Mouse (Mus musculus) right cerebral cortex, adult 2 months (tissue): ENCODE measurements around the gene Focad.

Source experiments
- DNase-seq, 2 experiments: peaks; one replicate each; pipeline ENCODE4 v3.0.0; 2021 to 2022; ENCODE audit warnings: low spot score in 2 of 2

Focad gene

DNA sequence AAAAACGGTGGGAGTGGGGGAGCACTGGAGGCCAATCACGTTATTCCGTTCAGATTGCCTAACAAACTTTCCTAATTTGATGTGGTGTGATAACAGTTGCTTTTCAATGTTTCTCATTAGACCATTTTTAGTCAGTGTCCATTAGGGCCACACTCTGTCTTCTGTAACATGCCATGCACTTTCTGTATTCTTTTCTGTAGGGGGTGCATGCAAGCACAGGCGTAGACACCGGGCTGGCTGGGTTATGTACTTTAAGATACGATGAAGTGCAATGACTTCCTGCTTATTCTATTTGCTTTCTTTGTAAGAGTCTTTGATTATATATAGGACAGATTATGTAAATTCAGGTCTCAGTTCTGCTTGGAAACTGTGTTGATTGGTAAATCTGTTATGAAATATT lies 116.2 kb downstream of the Focad start:
- no peak for DNase-seq

- DNase-seq, result peak in 1 of 2 experiments; percentile 37
These were observed 116.9 kb downstream of the Focad start for GRCm38 (mm10) chr4:88211200-88211885.

DNA sequence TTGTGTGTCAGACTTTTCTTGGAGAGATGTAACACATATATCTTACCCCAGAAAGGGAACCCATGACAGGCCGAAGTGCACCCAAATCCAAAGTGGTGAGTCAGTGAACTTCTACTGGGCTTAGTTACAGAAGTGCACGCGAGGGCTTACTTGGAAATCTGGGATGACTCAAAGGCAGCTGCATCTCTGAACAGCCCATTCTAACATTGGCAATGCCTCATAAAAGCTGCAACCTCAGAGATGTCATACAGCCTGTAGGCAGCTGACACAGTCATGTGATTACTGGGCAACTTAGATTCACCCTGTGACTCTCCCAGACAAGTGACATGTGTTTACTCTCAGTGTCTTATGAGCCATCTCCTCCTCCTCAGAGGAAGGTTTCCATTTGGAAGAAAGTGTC lies 119.5 kb downstream of the Focad start:
- no peak for DNase-seq

GRCm38 (mm10) chr4:88218286-88218685 lies 123.9 kb downstream of the Focad start:
- no peak for DNase-seq

DNA sequence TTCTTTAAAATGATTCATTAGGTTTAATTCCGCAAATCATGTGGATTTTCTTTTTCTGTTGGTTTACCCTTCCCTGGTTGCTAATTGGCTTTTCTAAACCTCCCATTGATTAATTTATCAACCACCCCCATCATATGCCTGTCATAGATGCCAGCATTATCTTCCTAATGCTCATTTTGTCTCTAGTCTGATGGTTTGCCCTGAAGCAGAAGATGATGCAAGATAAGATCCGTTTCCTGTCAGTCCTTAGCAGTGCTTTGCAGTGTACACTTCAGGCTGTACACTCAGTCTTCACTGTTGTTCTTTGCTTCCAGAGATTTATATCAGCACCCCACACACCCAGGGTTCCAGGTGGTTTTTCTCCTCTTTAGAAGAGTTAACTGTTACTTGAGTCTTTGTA lies 124.4 kb downstream of the Focad start:
- DNase-seq, result no peak

- no peak for DNase-seq
These were observed 136.9 kb downstream of the Focad start for GRCm38 (mm10) chr4:88231375-88231774.

DNA sequence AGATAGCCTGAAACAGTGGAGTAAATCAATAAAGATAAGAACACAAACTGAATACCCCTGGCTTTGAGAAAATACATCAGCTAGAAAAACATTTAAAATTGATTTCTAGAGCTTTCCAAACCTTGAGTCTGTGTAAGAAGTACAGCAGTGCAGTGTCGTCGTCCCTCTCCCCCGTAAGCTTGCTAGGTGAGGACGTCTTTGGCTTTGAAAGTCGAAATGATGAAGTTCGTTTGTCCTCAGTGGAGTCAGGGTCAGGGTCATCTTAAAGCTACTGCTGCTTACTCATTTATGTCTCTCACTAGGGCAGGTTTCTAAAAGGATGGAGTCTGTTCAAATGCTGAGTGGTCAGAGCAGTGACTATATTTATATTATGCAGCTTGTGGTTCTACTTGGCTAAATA lies 141.5 kb downstream of the Focad start:
- no peak for DNase-seq

GRCm38 (mm10) chr4:88236926-88237756 lies 142.7 kb downstream of the Focad start:
- no peak for DNase-seq

- no peak for DNase-seq
These were observed 143.9 kb downstream of the Focad start for GRCm38 (mm10) chr4:88238351-88238750.

DNA sequence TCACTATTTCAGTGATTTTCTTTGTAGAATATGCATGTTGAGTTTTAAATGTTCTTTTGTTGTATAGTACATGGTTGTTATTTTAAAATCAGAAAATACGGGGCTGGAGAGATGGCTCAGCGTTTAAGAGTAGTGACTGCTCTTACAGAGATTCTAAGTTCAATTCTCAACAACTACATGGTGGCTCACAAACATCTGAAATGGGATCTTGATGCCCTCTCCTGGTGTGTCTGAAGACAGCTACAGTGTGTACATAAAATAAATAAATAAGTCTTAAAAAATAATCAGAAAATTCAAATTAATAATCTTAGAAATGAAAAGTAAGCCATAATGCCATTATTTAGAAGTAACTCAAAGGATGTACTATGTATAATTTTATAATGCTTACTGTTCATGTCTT lies 149.4 kb downstream of the Focad start:
- DNase-seq, result no peak

DNA sequence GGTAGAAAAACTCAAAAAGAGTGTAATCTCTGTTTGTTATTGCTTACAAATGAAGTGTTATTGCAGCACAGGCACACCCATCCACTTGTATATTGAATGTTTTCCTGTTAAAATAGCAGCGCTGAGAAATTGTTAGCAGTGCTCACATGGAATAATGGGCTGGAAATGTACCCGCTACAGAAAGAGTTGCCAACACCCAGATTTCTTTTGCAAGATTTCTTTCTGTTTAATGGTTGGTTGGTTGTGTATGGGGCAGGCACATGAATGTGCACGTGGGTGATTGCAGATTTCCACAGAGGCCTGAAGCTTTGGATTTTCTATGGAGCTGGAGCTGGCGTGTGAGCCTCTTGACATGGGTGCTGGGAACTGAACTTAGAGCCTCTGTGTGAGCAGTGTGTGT lies 151.1 kb downstream of the Focad start:
- DNase-seq, result no peak

- DNase-seq, result no peak
These were observed 166.9 kb downstream of the Focad start for GRCm38 (mm10) chr4:88261349-88261748.

- DNase-seq, result no peak
These were observed 170.1 kb downstream of the Focad start for GRCm38 (mm10) chr4:88264536-88264935.

DNA sequence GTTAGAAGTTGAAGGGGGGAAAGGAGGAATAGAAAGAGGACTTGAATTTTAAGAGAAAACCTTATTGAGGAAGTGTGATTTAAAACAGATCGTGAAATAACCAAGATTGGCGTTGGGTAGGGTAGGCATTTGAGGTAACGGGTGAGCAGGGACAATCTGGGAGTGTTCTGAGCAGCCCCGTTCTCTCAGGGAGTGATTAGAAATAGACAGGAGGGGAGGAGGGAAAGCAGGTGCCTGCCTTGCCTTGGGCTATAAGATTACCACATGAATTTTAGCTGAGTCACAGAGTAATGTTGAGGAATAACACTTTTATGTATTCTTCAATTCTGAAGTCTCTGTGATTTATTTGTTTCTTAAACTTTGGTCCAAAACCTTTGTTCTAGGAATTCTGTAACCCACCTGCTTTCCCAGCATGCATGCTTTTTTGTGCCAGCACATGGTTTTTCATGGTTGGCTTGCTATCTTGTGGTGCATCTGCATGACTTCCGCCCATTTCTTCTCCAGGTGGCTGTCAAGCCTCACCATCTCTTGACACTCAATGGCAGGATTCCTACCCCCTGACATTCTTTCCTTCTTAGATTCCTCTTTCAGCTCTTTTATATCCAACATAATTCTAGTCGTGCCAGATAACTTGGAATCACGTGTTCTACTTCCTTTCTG lies 176.1 kb downstream of the Focad start:
- no peak for DNase-seq

GRCm38 (mm10) chr4:88275571-88276041 lies 181.2 kb downstream of the Focad start:
- no peak for DNase-seq

- no peak for DNase-seq
These were observed 181.8 kb downstream of the Focad start for GRCm38 (mm10) chr4:88276058-88276734.

DNA sequence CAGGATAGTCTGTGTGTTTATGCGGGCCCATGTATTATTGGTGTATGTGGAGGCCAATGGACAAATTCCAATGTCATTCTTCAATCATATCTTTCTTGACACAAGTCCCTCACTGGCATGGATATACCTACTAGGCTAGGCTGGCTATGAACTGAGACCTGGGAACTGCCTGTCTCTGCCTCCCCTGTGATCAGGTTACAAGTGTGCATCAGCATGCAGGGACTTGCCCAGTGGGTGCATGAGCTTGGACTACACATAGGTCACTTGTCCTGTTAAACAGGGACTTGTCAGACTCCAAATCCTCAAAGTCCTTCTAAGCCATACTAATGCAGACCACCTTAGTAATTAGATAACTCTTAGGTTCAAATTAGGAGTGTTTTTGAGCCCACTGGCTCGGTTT lies 184.1 kb downstream of the Focad start:
- DNase-seq, result no peak

GRCm38 (mm10) chr4:88280536-88280935 lies 186.1 kb downstream of the Focad start:
- no peak for DNase-seq

- DNase-seq, result no peak
These were observed 201.1 kb downstream of the Focad start for GRCm38 (mm10) chr4:88295537-88295936.

DNA sequence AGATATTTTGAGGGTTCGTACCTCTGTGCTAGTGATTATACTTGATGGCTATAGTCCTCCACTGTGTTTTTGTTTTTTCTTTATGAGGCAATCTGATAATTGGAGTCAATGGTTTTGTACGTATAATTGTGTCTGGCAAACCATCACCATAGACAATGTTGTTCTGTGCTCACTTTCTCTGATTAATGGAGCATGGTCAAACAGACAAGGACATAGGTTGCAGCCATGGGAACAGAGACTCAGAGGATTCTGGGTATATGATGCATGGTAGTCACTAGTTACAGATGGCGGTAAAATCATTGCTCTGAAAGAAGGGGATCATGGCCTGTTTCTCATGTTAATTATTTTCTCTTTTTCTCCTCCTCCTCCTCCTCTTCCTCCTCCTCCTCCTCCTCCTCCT lies 205.1 kb downstream of the Focad start:
- DNase-seq, result no peak

DNA sequence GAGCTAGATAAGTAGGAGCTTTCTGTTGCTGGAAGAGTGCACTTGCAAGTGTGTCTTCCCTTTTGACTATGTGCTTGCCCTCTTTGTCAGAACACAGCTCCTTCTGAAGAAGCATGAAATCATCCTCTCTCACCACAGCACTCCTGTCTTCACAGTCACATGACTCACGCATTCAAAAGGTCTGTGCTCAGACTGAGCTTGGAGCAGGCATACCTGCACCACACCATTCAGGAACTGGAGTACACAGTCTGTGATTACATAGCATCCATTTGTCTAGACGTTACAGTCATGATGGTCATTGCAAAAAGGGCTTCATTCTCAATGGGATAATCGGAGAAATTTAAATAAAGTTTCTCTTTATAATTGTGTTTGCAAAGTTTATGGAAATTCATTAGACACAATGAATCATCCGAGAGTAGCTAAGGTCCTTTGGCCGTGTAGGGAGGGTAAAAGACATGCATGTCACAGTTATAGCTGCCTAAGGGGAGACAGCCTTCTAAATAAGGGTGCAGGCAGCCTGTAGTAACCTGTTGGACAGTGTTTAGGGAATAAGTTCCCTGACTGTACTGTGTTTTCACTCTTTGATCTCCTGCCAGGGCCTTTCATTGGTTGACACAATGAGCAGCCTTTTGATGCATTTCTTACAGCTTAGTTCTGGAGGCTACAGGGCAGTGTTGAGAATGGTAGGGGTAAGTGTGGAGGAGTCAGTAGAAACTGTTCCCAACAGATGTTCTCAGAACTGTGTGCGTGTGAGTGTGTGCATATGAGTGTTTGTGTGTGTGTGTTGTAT lies 206.6 kb downstream of the Focad start:
- DNase-seq, result no peak
